Mouse (Mus musculus) urinary bladder, postnatal 25 days (tissue): Measurements from ENCODE around the gene Mal.

Experiments
- DNase-seq: peaks from one replicate; pipeline ENCODE4 v3.0.0; 2022; ENCODE audit warnings: low spot score

Gene Mal

DNA sequence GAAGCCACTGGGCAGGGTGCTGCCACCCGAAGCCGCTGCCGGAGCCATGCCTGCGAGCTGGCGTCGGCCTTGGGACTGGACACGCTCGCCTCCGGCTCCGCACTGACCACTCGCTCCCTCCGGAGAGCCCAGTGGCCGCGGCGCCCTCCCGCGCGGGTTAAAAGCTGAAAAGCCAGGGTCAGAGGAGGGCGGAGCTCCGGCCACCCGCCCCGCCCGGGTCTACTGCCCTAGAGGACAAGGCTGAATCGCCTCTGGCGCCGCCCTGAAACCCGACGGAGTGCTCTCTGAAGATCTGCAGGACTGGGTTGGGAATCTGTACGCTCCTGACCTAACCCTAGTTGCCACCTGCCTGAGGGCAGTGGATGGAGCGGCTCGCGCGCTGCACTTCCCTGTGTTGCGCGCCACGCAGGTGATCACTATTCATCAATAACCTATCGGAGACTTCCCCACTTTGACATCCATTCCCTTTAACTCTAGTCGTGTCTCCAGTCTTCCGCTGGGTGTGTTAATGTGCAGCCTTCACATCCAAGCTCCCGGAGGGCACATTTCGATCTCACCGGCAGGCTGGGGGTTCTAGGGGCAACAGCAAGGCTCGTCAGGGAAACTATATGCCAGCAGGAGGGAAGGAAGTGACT lies at the start of gene Mal:
TSS of gene Mal (minus strand) at position 610 of the 635 bp plus-strand sequence.
- peak; percentile 70 for DNase-seq

DNA sequence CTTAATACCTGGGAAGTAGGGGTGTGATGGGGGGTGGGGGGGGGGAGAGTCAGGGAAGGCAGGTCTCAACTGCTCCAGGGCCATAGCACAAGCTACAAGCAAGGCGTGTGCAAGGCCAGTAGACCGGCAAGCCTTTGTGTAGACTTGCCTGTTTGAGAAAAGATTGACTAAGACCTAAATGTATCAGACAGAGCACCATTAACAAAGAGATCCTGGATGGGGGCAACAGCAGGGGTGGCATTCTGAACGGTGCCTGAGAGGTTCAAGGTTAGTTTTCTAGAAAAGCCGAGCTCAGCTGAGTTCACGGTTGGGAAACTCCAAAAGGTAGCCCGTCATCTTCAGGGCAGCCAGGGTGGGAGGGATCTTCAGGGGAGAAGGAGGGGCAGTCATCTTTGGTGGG lies 48.8 kb upstream of the Mal start:
- no peak for DNase-seq

DNA sequence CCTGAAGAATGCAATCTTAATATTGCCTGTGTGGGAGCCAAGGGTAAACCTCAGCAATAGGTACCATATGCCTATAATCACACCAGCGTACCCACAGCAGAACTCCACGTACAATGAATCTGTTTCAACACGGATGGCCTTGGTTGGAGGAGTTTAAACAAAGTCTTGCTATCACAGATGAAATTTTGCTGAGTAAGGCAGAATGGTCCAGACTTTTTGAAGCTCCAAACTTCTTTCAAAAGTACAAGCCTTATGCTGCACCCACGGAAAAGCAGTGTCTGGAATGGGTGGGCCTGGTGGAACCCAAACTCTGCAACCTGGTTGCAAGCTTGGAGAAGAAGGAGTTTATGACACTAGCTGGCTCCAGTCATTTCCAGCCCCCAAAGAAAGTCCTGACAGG lies 32.7 kb upstream of the Mal start:
- DNase-seq, result no peak

DNA sequence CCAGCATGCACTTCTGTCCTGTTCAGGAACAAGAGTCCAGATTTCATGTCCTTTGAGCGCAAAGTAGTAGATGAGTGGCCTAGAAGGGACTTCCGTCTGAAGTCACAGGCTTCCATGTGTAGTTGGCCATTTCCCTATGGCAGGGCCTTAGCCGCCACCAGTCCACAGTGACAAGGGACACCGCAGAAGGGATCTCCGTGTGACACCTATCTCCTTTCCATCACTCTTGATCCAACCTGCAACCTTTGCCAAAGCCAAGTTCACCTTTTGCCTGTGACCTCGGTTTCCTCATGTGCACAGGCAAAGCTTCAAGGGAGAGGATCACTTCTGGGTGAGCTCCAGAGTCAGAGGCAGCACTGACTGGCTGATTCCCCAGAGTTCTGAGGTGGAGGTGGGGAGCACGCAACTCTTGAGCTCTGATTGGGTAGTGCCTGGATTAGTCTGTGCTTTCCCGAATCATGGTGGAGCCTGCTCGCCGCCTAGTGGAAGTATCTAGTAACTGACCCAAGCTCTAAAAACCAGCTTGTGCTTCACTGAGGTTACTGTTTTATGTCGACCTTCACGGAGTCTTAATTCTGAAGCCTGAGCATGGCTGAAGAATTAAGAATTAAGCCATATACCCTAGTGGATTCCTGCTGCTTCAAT lies 27.3 kb upstream of the Mal start:
- peak; percentile 38 for DNase-seq

DNA sequence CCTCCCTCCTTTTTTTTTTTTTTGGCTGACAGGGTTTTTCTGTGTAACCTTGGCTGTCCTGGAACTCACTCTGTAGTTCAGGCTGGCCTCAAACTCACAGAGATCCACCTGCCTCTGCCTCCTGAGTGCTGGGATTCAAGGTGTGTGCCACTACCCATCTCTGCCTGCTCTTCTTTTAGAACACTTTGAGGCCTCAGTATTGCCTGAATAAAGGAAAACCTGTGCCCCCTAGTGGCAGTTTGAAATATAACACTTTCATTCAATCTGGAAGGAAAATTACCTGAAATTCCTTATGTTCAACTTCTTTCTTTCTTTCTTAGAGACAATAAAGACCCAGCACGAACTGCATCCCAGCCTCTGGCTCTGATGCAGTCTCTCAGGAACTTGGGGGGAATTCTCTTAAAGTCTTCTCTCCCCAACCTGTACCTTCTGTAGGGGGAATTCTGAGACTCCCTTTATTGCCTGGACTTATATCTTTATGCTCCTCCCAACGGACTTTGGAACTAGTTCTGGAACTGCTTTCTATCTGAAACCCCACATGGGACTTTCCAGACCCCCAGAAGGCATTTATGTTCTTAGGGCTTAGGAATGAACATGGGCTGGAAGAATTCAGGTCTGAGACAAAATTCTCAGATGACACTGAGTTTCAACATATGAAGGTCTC lies 11.5 kb upstream of the Mal start:
- DNase-seq, result no peak

DNA sequence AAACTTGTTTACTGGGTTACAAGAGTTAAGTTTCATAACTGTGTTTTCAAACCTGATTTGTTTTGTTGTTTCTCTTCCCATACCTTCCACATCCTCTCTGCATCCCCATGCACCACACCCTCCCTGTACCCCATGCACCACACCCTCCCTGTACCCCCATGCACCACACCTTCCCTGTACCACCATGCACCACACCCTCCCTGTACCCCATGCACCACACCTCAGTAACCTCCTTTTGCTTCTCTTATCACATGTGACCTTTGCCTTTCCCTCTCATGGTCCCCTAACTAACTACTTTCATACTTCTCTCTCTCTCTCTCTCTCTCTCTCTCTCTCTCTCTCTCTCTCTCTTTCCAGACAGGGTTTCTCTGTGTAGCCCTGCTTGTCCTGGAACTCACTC lies 10.5 kb upstream of the Mal start:
- DNase-seq, result no peak

DNA sequence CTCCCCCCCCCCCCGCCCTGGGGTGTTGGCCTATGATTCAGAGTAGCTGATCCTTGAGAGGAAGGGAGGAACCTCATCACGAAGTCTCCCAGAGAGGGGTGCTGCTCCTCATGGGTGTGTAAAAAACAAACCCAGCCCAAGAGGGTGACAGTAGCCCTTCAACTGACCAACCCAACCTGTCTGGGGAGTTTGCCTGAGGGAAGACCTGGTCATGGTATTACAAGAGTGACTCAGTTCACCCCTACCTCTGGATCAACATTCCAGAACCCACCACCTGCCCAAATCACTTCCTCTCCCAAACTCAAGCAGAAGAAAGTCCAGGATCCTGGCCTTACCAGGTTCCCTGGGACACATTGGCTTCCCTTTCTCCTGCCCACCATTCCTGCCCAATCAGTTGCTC lies 6.2 kb upstream of the Mal start:
- no peak for DNase-seq

DNA sequence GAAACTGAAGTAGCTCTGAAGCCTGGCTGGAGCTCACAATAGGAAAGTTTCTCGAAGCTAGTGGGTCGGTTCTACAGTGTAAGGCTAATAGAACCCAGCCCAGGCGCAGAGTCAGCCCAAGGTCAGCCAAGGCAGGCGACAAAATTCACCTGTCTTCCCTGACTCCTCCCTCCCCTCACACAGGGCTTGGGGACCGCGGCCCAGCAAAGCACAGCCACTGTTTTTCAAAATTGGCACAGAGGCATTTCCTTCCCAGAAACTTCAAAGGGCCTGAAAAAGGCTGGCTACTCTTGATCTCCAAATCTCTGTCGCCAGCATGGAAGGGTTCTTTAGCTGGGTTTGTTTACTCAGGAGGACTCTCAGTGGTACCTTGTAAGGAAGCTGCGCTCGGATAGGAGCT lies 1.1 kb downstream of the Mal start:
- DNase-seq, result no peak

DNA sequence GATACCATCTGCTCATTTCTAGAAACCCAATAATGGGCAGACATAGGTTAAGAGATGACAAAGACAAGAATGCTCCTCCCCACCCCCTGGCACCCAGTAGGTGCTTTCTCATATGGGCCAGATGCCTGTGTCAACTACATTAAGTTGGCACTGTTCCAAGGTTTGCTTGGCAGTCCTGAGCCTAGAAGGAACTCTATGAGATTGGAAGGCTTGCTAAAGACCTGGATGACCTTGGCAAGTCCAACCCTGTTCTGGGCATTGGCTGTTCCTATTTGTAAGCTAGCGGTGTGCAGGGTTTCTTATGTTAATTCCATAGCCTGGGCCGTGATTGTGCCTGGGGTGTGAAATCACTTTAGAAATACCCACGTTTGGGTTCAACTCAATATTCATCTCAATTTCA lies 1.7 kb downstream of the Mal start:
- no peak for DNase-seq

DNA sequence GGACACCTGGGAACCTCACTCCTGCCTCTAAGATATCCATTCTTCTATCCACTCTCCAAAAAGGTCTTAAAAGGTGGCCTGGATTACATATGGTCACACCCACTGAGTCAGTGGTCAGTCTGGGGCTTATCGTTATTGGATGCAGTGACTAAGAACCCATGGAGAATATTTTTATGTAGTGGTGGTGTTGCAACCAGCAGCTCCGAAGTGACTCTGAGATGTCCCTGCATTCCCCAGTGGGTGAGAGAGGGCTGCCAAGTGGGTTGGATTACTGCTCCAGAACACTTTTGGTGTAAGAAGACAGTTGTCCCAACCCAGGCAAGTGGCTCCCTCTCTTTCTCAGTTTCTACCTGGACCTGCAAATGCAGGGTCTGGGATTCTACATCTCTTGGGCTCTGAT lies 3.7 kb downstream of the Mal start:
- no peak for DNase-seq

DNA sequence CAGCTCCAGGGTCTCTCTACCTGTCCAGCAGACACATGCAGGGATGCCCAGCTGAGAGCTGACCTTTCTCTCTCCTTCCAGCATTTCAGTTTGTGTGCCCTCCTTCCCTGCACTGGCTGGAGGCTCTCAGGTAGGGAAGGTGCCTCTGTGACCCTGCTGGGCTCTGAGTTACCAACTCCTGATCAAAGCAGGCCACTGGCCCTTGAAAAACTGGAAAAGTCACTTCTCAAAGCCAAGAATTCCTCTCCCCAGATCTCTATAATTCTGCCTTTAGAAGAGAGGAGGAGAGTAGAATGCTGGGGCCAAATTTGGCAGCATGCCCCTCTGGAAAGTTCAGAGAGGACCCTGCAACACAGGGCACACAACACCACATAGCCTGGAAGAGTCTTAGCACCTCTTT lies 4.2 kb downstream of the Mal start:
- no peak for DNase-seq

DNA sequence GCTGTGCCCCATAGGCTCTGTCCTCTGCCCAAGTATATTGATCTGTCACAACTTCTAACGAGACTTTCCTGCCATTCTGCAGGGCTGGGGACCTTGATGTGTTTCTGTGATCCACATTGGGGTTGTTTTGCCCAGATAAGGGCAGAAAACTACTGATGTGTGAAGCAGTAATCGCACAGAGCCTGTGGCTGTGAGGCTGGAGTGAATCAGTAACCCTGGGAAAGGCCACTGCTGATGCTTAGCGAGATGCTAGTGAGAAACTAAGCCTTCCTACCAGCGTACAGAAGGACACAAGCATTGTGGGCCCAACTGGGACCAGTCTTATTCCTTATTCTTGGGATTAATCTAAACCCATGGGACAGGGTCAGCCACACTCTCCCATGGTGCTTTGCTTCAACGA lies 4.9 kb downstream of the Mal start:
- DNase-seq, result no peak

DNA sequence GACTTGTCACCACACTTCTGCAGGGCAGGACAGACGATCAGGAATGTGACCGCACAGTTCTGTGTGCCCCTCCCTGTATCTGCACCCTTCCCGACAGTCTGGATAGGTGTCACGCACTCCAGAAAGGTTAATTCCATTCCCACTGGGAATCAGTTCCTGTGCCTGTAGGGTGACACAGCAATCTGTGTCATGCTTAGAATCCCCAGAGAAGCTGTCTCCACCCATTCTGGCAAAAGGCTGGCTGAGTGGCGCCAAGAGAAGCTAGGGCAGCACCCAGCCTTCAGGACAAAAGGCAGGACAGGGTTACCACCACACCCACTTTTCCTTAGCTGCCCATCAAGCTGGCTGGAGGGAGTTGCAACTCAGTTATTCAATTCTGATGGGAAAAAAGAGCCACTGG lies 6.6 kb downstream of the Mal start:
- no peak for DNase-seq

DNA sequence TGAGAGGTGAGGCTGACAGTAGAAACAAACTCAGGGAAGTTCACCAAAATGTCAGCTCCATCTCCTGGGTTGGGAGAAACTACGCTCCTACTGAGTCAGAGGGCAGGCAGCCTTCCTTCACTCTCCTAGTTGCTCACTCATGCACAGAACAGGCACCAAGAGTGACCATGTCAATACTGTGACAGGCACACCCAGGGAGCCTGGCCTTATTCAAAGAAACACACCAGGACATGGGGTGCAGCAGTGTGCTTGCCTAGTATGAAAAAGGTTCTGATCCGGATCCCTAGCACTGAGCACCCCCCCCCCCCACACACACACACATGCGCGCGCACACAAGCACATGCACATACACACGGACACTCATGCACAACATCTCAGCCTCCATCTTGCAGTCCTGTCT lies 8.3 kb downstream of the Mal start:
- no peak for DNase-seq

DNA sequence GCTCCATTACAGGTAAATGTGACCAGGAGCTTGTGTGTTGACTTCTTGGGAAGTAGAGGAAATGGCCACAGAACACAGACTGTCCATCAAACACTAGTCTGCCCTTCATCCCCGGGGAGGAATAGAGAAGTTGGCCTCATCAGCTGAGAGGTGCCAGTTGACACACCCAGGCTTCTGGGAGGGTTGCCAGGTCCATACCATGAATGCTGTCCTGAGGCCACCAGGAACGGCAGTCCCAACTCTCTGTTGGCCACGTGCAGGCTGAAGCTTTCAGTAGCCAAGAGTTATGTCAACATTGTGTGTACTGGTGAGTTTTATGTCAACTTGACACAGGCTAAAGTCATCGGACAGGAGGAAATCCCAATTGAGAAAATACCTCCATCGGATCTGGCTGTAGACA lies 9.6 kb downstream of the Mal start:
- no peak for DNase-seq

DNA sequence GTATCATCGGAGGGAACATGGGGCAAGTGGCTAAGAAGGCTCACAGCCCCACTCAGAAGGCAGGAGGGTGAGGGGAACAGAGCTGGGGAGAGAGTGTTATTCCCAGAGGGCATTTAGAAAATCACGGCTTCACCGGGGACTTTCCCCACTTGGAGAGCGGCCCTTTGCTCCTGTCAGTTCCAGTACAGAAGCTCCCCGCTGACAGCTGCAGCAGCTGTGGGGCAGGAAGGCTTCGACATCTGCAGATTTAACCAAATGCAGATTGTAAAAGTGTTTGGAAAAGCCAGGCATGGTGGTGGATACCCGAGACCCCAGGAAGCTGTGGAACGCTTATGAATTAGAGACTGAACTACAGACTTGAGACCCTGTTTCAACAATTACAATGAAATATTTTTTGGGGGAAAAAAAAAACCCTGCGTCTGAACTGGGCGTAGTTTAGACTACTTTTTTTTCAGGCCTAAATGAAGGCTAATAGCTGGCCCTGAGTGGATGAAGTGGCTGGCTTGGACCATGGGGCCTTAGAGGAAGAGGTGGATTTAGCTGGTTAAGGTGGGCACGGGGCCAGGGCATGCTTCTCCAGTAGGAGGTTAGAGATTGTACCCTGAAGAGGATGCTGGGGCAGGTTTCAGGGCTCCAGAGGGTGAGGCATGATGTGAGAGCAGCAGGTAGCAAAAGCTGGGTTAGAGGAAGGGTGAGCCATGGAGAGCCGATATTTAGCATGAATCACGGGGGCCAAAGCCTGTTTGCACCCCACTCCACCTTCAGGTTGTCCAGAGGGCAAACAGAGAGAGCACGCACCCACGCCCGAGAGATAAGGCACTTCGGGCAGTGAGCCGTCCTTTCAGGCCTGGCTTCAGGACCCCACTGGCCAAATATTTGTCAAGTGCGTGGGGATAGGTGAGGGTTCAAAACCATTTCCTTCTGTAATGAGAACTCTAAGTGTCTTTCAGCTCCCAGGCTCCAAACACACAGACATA lies 12.5 kb downstream of the Mal start:
- no peak for DNase-seq

DNA sequence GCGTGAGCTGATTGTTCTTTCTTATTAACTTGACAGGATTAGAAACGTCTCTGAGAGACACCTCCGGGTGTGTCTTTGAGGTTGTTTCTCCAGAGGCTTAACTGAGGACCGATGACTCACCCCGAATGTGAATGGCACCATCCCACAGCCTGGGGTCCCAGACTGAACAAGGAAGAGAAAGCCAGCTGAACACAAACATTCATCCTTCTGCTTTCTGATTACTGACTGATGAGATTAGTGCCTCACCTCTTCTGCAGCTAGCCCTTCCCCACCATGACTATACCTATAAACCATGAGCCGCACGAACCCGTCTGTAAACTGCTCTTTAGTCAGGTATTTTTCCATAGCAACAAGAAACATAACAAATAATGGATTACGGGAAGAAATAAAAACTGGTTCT lies 17.5 kb downstream of the Mal start:
- no peak for DNase-seq

DNA sequence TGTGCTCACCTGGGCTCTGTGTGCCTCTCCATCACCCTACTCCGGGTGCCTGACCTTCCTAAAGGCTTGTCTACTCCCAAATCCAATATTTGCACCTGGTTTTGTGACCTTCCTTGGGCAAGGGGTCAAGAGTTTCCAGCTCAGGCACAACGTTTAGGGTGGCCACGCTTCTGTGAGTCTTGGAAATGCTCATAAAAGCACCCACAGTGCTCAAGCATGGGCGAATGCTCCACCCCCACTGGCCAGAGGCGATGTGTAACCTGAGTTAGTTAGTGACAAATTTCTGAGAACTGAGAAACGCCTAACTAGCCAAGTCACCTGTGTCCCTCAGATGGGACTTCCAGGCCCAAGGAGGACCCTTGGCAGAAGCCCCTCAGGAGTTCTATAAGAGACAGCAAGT lies 20.9 kb downstream of the Mal start:
- DNase-seq, result no peak

DNA sequence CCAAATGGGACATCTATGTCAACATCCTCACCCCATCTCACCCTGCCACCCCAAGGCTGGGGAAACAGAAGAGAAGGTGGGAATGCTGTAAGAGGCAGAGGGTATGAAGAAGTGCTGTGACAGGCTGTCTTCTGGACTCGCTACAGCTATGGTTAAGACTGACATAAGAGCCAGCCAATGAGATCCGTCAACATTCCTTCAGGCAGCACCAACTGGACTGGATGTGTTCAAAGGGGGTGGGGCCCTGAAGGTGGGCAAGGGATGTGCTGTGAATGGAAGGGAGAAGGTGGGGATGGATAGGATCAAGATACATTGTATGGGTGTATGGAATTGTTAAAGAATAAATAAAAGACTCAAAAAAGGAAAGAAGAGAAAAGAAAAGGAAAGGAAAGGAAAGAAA lies 23.9 kb downstream of the Mal start:
- DNase-seq, result no peak

DNA sequence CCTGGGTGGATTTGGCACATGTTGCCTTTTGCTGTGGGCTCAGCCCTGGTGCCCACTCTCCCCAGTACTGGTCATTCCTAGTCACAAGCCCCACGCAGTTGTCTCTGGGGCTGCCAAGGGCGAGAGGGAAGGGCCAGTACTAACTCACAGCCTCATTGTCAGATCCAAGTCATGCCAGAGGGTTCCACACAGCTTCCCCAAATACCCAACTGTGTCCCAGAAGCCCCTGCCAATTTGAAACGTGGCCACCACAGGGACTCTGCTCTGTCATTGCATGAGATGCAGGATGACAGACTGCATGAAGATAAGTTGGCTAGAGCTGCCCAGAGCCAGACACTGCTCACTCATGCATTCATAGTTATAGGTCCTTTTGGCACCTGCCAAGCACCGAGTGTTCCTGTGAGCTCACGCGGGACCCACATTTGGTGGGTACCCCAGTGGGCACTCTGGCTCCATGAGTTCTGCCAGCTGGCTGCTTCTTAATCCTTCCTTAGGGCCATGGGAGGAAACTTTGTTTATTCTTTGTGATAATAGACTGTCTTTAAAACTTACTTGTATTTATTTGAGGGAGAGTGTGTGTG lies 28.4 kb downstream of the Mal start:
- no peak for DNase-seq

DNA sequence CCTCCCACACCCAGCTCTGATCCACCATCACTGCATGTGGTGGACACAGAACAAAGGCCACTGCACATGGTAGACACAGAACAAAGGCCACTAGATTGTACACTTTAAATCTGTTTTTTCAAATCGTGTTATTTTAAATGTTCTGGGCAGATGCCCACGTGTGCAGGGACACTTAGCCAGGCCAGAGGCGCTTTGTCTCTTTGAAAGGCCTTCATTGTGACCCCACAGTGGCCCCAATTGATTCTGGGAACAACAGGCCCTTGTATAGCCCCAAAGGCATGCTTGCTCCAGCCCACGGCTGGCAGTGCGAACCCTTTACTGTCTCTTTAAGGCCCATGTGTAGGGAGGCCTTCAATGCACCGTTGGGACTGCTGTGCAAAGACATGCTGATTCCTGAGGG lies 29.1 kb downstream of the Mal start:
- DNase-seq, result no peak

DNA sequence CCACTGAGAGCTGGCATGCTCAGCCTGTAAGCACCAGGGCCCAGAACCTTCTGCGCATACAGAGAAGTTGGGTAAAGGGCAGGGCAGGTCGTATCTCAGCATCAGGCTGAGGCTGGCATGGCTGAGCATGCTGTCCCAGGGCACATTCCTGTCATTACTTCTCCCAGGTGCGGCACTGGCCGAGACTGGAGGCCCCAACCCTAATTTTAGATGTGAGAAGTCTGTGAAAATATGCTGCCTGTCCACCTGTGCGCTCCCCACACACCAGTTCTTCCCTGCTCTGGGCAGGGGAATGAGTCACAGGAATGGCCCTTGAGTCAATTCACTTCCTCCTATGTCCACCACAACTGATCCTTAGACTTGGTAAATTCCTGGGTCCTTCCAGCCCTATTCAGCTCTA lies 30.8 kb downstream of the Mal start:
- DNase-seq, result no peak
